Mouse (Mus musculus): ENCODE data around the gene Tspan32. TPM values are rescaled to one million over a fixed set of nuclear protein-coding genes. Genes with fewer than 3 reads are reported as not detected.

The Tspan32 gene
- total RNA-seq, 2 experiments from 2014 or later, result not detected

DNA sequence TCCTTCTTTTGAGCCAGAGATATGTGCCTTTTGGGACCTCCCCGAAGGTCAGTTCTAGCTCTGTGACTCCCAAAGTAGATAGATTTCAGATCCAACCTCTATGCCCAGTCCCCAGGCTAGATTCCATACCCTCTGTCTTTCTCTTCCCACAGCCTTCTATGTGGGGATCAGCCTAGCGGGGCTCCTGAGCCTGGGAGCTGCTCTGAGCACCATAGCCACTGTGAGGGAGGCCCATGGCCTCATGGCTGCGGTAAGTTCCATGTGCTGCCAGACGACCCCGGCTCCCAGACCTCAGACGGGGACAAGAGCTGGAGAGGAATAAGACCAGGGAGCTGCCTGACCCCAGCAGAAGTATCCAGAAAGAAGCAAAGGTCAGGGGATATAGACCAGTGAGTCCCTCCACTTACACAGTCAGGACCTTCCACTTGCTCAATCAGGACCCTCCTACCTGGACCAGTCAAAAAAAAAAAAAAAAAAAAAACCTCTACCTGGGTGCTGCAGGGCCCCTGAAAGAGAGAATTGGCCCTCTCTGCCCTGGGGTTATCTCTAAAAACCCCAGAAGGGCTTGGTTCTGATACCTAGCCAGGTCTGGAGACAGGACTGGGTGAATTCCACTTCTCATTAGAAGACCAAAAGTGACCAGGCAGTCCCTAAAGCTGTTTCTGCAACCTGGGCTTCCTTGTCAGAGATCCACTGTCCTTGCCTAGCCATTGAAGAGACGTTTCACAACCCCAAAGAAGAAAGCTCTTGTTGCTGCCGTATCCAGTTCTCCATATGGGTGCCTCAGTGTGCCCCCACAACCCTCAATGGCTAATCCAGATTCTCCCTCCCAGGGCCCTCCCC is 2.1 kb downstream of the Tspan32 start:
- intact Hi-C loops (cut with DNase I), result loop anchor here (5.0 to 10.0 kb wide), 2 partner anchors 80 to 128 kb away; no protein-coding TSS in a partner anchor
- DNase-seq, result no peak

DNA sequence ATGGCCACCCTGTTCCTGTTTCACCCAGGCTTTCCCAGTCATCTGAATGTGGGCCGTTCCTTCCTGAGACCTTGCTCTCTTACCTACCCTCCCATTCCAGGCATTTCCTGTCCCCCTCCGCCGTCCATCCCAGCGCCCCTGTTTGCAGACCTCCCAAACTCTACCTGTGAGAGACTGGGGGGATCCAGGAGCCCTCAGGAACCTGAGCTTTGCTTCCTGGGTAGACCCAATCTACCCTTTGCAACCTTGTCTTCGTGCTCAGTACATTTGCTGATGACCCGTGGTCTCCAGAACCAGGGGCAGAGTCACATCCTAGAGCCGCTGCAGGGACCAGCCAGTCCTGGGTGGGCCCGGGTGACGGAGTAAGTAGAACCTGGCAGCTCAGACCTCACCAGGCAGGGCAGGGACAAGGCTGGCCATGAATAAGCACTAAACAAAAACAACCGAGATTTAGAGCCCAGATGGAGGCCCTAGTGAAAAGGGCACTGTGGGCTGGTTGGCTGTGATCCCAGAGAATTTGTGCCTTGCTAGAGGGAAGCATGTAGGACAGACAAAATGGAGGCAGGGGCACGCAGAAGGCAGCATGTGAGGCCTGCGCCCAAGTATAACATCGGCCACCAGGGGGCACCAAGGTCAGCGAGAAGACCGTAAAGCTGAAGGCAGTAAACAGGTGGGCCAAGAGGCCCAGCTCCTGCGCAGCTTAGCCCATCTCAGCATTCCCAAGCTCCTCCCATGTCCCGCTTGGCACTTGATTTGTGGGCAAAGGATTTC is 2.9 kb downstream of the Tspan32 start:
- intact Hi-C loops (cut with DNase I), result loop anchor here (5.0 to 10.0 kb wide), 2 partner anchors 80 to 127 kb away; no protein-coding TSS in a partner anchor
- DNase-seq, result peak; percentile 97

DNA sequence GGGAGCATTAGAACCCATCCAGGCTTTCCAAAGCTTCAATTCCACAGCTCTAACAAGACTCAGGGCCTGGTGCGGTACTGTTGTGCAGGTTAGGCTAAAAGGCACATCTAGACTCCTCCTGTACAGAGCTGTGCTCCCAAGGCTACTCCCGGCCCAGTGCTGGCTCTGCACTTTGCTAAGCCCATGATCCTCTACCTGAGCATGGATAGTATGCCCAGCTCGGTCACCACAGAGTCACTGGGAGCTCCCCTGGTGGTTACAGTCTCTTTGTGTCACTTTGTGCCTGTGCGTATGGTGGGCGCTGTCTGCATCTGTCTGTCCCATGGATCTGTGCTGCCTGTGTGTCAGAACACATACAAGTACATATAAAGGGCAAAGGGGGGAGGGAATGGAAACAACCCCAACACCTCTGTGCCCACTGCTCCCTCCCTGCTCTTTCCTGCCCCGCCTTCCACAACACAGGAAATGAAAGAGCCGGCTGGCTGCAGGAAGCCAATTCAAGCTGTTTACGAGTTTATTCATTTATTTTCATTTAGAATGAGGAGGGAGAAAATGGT is 3.6 kb downstream of the Tspan32 start:
- intact Hi-C loops (cut with DNase I), result loop anchor here (5.0 to 10.0 kb wide), 2 partner anchors 79 to 126 kb away; no protein-coding TSS in a partner anchor
- DNase-seq, result no peak

DNA sequence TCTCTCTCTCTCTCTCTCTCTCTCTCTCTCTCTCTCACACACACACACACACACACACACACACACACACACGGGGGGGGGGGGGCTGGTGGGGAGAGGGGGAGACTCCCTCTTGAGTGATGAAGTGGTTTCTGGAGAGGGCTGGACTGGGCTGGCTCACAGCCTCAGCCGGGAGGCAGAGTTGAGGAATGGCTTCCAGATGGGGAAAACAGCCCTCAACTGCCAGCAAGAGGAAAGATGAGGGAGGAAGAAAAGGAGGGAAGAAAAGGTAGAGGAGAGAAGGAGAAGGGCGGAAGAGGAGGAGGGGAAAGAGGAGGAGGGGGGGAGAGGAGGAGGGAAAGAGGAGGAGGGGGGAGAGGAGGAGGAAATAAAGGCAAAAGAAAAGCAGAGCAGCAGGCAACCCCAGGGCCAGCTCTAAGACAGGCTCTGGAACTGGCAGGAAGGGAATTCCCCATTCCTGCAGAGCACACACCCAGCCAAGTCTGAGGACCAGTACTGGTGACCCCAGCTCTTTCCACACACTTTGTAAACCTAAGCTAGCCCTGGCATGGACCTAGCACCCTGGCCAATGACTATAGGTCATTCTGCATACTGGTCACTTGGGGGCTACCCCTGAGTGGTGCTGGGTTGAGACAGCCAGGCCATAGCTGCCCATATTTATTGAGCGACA is 4.3 kb downstream of the Tspan32 start:
- intact Hi-C loops (cut with DNase I), result loop anchor here (5.0 to 10.0 kb wide), 2 partner anchors 78 to 126 kb away; no protein-coding TSS in a partner anchor
- DNase-seq, result no peak

DNA sequence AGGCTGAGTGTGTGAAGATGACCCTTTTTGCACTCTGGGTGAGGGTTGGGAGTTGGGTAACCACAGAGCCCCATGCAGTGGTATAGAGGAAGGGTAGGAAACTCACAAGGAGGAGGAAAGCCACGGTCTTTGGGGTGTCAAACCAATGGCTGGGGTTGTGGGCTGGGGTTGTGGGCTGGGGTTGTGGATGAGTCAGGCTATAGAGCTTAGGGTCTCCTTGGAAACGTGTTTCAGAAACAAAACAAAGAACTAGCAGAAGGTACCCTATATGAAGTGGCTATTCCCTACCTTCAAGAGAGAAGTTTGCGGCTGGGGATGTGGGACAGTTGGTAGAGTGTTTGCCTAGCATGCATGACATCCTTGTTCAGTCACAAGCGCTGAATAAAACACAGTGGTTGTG is 5.2 kb downstream of the Tspan32 start:
- intact Hi-C loops (cut with DNase I), result loop anchor here (5.0 to 10.0 kb wide), 2 partner anchors 77 to 125 kb away; no protein-coding TSS in a partner anchor
- no peak for DNase-seq

DNA sequence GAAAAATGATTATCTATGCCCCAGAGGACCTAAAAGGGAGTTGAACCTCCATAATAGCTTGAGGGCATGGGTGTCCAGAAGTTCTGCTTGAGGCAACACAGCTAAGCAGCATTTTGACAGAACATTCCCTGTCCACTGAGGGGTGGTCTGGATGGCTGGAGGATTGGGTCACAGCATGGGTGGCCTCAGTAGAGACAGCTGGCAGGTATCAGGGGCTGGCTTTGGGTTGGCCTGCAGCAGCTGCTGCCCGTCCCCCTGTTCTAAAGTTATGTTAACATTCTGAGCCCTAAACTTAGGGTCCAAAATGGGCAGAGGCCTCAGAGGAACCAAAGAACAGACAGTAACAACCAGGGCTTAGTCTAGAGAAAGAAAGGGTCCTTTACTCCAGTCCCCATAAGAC is 6.4 kb downstream of the Tspan32 start:
- DNase-seq, result no peak
- intact Hi-C loops (cut with DNase I), result no loop called here

DNA sequence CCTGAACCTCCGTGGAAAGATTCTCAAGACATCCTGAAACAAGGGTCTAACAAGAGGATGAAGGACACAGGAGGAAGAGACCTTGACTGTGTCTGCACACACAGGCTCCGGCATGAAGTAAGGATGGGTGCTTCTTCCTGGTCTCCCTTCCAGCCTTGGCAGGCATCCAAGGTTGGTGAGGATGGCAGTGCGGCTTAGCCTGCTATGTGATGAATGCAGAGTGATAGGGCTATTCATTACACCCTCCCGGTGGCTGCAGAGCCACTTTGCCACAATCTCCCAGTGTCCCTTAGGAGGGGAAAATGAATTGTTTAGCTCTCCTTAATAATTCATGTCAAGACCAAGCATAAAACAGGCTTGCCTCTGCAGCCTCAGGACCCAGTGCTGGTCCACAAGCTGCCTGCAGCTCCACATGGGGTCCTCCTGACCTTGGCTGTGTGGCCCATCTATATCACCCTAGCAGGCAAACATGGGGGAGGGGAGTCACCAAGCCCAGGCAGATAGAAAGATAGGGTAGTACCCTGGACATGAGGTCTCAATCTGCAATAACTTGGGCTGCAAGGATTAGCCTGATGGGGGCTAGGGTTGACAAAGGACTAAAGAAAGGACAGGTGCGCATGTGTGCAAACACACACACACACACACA is 7.5 kb downstream of the Tspan32 start:
- intact Hi-C loops (cut with DNase I), result no loop called here

DNA sequence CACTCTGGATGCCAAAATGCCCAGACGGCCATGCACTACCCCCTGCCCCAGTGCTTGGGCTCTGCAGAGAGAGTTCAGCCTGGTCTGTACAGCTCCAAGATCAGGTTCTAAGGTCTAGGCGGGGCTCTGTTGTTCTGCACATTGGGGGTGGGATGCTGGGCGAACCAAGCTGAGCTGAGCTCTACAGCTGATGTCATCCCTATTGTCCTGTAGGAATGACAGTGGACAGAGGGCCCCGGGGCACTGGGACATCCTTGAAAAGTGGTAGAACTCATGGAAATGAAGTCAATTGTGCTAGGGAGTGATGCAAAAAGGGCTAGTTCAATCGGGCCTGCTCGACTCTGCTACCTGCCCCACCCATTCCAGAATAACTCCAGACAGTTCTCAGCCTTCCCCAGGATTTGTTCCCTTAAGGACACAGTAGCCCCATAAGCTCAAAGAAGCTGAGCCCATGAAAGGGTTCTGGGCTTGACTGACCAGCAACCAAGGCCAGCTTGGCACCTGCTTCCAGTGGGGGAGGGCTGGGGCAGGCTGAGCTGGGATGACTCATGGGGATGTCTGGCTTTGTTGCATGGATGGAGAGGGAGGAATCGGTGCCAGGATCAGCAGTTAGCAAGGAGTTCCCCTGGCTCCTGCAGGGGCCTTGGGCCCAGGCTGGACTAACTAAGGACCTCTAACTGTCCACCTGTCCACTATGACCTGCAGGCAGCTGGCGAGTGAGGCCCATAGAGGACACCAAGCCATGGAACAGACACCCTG is 8.8 kb downstream of the Tspan32 start:
- DNase-seq, result peak; percentile 72
- intact Hi-C loops (cut with DNase I), result no loop called here

More for the DNA sequence above, 7.5 kb downstream of the Tspan32 start:
- DNase-seq, result peak; percentile 49

DNA sequence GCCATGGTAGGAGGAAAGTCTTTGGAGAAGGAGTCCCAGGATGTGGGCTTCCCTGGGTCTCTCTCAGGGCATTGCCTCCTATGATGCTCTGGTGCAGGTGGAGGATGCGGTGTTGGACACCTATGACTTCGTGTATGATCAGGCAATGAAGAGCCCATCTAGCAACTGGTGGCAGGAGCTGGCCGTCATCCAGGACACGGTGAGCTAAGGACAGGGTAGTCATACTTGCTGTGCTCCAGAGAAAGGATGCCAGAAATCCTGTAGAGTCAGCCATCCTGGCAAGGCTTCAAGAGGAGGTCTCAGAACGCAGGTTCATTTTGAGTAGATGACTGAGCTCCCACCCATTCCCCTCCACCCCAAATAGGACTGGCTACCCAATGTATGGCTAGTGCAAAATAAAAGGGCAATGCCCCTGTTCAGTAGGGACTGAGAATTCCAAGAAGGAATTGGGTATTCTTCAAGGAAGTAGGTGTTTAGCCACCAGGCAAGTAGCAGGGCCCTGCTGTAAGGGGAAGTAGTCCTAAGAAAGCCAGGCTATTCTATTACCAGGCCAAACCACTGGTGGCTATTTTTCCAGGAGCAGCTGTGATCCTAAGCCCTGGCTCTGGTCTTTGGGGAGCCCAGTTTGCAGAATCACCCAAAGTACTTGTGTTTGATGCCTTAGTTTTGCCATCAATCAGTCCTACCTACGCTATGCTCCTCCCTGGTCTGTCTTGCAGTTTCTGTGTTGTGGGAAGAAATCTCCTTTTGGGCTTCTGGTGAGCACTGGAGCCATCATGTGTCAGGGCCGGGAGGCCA is 10.2 kb downstream of the Tspan32 start:
- intact Hi-C loops (cut with DNase I), result no loop called here
- DNase-seq, result peak; percentile 44

DNA sequence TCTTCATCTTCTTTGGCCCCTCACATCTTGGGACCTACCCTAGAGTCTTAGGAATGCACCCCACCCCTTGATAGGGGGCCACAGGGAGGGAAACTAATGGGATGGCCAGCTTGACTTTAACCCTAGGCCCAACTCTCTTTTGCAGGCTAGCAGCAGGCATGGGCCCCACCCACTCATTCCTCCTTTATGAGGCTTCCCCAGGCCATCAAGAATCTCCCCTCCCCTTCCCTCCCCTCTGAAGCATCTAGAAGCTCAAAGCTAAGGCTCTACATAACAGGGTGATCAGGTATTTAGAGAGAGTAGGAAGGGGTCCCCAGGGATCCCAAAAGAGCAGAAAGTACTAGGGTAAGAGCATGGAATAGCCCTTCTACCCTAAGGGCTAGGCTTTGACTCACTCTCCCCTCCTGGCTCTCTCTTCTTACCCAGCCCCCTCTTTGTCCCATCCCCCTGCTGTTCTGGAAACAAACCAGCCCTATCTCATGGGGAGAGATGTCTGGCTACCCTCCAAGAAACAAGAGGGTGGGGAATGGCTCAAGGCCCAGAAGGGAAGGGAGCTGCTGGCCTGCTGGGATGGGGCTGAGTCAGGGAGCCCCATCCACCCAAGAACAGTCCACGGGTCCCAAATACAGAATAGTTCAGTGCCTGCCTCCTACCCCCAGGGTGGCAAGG is 11.0 kb downstream of the Tspan32 start:
- DNase-seq, result peak; percentile 45
- intact Hi-C loops (cut with DNase I), result no loop called here

DNA sequence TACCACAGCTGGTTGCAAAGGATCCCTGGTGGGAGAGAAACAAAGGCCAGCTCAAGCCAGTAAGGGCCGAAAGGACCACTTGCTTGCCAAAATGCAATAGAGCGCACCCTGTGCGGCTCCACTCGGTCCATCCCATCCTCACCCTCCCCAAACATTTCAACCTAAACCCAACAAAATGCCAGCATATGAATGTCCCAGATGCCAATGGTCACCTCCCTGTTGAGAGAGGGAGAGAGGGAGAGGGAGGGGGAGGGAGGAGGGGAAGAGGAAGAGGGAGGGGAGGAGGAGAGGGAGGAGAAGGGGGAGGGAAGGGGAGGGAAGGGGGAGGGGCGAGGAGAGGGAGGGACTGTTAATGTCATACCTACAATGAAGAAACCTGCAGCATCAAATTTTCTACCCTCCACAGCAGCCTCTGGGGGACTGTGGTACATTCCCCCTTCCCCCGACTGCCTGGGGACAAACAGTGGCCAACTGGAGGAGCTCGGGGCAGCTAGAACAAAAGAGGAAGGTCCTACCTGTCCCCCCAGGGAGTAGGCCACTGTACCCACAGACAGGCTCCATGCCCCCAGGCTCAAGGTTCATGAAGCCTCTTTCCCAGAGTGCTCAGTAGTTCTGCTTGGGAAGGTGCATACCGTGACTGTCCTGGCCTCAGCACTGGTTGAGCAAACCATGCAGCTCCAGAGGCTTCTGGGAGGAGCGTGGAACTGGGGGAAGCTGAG is 11.7 kb downstream of the Tspan32 start:
- intact Hi-C loops (cut with DNase I), result no loop called here
- no peak for DNase-seq

DNA sequence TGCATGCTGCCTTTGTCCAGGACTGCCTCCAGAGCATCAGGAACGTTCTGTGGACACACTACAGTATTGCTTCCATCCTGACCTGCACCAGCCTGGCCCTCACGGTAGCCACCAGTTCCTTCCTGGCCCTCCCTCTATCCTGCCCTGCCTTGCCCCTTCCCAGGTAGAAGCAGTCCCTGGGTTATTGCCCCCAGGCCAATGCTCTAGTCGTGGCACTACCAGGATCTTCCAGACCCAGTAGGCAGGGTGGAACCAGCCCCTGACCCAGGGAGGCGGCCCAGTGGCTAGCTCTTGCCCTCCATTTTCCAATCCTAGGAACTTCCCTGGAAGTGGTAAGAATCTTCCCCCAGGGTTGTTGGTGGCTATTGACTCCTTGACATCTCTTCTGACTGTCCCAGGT is 12.3 kb downstream of the Tspan32 start:
- no peak for DNase-seq
- intact Hi-C loops (cut with DNase I), result no loop called here

DNA sequence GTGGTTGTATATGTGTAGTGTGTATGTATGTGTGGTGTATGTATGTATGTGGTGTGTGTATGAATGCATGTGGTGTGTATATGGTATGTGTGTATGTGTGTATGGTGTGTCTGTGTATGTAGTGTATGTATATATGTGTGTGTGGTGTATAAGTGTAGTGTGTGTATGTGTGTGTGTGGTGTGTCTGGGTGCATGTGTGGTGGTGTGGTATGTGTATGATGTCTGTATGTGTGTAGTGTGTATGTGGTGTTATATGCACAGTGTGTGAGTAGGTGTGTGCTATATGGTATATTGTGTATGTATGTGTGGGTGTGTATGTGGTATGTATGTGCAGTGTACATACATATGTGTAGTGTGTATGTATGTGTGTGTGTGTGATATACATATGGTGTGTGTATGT is 15.2 kb downstream of the Tspan32 start:
- intact Hi-C loops (cut with DNase I), result no loop called here
- DNase-seq, result no peak

DNA sequence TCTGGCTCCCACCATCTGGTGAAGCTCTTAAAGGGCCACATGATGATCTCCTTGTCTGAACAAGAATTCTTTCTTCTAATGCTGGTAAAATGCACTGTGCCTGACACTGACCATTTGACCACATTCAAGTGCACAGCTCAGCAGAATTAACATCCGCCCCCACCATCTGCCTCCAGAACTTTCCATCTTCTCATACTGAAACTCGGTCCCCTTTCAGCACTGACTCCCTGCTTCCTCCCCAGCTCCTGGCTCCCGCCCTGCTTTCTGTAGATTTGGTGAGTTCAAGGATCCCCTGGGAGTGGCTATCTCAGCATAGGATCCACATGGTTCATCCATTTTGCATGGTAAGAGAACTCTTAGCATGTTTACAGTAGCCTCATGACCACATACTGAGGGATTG is 15.9 kb downstream of the Tspan32 start:
- no peak for DNase-seq
- intact Hi-C loops (cut with DNase I), result no loop called here

DNA sequence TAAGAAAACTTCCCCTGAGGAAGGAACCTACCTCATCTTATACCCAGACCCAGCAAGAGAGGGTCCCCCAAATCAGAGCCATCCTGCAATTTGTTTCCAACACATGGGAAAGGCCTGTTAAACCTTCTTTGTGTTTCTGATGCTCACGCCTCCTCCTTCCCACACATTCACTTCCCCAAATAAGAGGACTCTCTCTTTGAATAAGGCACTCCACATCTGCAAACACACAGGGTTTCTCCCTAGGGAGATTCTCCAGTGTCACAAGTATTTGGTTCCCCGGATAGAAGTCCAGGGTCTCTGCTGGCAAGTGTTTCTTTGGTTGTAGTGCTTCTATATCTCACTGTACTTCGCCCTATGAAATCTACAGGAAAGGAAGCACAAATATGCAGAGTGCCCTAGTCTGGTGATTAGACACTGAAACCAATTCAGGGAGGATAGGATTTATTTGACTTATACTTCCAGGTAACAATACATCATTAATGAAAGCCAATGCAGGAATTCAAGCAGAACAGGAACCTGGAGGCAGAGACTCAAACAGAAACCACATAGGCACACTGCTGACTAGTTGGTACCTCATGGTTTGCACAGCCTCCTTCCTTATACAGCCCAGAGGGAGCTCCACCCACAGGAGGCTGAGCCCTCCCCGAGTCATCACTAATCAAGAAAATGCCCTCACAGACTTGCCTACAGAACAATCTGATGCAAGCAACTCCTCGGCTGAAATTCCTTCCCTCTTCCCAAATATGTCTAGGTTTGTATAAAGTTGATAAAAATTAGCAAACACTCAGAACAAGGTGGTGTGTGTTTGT is 16.7 kb downstream of the Tspan32 start:
- no peak for DNase-seq
- intact Hi-C loops (cut with DNase I), result no loop called here

DNA sequence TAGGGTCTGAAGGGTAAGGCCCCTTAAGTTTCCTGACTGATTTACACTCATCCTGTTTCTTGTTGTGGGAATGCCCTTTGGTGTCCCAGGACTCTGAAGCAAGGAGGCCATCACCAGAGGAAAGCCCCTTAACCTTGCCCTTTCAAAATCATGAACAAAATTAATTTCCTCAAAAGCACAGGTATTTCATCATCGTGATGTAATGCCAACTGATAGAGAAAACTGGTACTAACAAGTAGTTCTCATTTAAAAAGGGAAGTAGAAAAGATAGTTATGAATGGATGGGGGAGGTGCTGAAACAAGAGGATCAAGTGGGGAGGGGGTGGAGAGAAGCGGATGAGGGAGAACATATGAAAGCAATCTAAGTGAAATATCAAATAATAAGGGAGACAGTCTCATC is 18.7 kb downstream of the Tspan32 start:
- intact Hi-C loops (cut with DNase I), result no loop called here
- no peak for DNase-seq

DNA sequence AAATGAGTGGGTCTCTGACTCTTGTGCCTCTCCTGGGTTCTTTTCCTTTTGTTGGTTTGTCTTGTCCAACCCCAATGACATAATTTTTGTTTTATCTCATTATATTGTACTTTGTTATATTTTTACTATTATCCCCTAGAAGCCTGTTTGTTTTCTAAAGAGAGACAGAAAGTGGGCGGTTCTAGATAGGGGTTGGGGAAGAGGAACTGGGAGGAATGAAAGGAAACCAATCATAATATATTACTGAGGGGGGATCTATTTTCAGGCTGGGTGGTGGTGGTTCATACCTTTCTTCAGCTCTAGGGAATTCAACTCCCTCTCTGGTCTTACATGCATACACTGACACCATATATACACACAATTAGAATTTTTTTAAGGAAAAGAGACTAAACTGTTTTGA is 19.4 kb downstream of the Tspan32 start:
- intact Hi-C loops (cut with DNase I), result no loop called here
- no peak for DNase-seq
